Mouse (Mus musculus) ES-E14 (cell line): ENCODE measurements around the gene Them7.

Source experiments
- HCFC1 ChIP-seq: IDR thresholded peaks from 2 replicates; pipeline ENCODE4 v1.6.1; 2012; ENCODE audit warnings: low read length, inconsistent platforms, borderline replicate concordance; ENCODE audit not compliant: insufficient read depth
- MAFK ChIP-seq: IDR thresholded peaks from 2 replicates; pipeline ENCODE4 v1.6.1; 2014; ENCODE audit warnings: mild to moderate bottlenecking, low read depth, low read length, inconsistent platforms; ENCODE audit not compliant: insufficient read depth
- ZC3H11A ChIP-seq: IDR thresholded peaks from 2 replicates; pipeline ENCODE4 v1.6.1; 2012; ENCODE audit warnings: low read depth, mild to moderate bottlenecking, inconsistent platforms, low read length, borderline replicate concordance
- ZNF384 ChIP-seq: IDR thresholded peaks from 2 replicates; pipeline ENCODE4 v1.6.1; 2012; ENCODE audit warnings: low read depth, low read length, inconsistent platforms

DNA sequence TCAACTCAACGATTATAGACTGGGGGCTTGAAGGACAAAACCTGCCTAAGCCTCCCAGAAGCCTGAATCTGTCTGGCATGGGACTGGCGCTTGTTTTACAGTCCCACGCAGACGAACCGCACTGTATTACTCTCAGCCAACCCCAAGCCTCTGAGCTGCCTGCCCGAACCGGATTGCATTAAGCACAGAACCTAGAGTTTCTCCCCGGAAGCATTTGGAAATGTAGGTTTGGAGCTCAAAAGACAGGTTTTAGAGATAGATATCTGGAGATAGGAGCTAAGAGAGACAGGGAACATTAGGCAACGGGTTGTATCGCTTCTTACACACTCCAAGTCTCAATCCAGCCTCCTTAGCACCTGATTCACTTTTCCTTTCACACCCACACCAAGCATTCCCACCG, 149.5 kb downstream of the Them7 start:
- TF ChIP-seq MAFK = no peak
- TF ChIP-seq ZC3H11A = no peak
- TF ChIP-seq ZNF384 = no peak
- TF ChIP-seq HCFC1 = no peak
